Mouse (Mus musculus) kidney, adult 2 months (tissue): ENCODE measurements around the gene Wbp4.

Experiments used
- CTCF ChIP-seq: fragments of 200-500 bp; conservative IDR thresholded peaks from 2 replicates; pipeline ENCODE4 v1.5.1; 2011; ENCODE audit warnings: low read depth, mild to moderate bottlenecking, control low read depth, low read length, moderate library complexity, mixed read lengths; ENCODE audit not compliant: insufficient read depth, insufficient read length
- POLR2A ChIP-seq: fragments of 200-500 bp; IDR thresholded peaks from one replicate; pipeline ENCODE4 v1.6.1; 2011; ENCODE audit warnings: low read depth, low read length, control low read depth

GRCm38 (mm10) chr14:79460988-79461387 lies 20.3 kb downstream of the Wbp4 start:
- TF ChIP-seq CTCF (no peak), POLR2A (no peak)
